Mouse (Mus musculus): ENCODE measurements around the gene Adamts2.

GRCm38 (mm10) chr11:50587787-50588186 is 14.1 kb upstream of the Adamts2 start:
- peak; percentile 75 for TF ChIP-seq CTCF (IDR thresholded peaks at IDR 0.05; ENCODE audit: low read depth)
- TF ChIP-seq EP300 (optimal IDR thresholded peaks at IDR 0.05) = no peak

Data from stomach, postnatal 0 days (tissue).